Mouse (Mus musculus) Muller cell, postnatal 12 days (primary cell): ENCODE results near the gene Slc15a5.

Source experiments
- DNase-seq: peaks from one replicate; pipeline ENCODE4 v3.0.0-alpha.2; 2015; ENCODE audit errors: inconsistent ontology term

Gene Slc15a5

DNA sequence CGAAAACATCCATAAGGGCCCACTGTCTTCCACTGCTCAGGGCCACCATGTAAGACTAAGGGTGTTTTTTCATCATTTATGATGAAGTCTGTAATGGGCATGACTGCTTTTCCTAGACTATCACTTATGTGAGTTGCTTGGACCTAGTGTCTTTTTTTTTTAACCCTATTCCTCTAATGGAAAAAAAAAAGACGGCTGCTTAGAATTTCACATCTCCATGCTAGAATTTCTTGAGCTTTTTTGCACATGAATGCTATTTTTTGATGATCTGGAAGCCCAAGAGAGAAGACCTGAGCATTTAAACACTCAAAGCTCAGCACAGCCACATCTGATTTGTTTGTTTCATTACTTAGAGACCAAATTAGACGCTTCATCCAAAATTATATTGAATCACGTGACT is at the start of gene Slc15a5:
Gene Slc15a5 (minus strand): TSS at position 101 of the 400 bp plus-strand sequence.
- no peak for DNase-seq

- DNase-seq = no peak
These were observed 48.9 kb upstream of the Slc15a5 start for GRCm38 (mm10) chr6:138128392-138129335.

GRCm38 (mm10) chr6:138117496-138117895 is 37.8 kb upstream of the Slc15a5 start:
- peak; percentile 34 for DNase-seq

DNA sequence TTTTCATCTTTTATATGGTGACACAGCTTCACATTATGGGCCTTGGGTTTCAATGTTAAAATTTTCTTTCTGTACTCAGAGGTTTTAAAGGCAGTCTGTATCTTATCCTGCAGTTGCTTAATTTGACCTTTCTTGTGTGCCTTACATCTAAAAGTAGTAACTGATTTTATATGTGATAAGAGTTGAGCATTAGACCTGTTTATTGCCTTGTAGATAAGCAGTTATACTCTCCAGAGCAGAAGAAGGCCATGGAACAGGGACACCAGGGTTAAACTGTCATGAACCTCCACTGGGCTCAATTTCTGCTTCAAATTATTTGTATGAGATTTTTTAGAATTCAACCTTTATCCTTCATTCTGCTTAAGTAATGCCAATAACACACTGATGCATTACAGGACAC is 24.8 kb upstream of the Slc15a5 start:
- no peak for DNase-seq

- DNase-seq = no peak
These were observed 23.2 kb upstream of the Slc15a5 start for GRCm38 (mm10) chr6:138102940-138103339.

- no peak for DNase-seq
These were observed 22.1 kb upstream of the Slc15a5 start for GRCm38 (mm10) chr6:138101843-138102242.

GRCm38 (mm10) chr6:138099646-138100045 is 19.9 kb upstream of the Slc15a5 start:
- DNase-seq = no peak

DNA sequence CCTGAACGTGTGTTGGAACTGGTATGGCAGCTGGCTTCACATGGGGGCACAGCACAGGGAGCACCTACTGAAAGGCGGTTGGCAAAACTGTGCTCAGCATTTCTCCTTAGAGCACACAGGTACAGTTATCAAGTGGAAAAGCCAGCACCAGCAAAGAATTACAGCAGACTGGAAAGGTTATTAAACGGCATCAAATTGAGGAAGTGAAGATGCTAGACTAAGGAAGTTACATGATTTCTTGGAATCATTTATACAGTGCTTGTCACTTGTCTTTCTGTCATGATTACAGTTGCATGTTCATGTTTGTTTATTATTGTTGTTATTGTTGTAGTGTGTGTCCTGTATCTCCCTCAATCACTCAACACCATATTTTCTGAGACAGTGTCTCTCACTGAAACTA is 15.3 kb upstream of the Slc15a5 start:
- DNase-seq = no peak

DNA sequence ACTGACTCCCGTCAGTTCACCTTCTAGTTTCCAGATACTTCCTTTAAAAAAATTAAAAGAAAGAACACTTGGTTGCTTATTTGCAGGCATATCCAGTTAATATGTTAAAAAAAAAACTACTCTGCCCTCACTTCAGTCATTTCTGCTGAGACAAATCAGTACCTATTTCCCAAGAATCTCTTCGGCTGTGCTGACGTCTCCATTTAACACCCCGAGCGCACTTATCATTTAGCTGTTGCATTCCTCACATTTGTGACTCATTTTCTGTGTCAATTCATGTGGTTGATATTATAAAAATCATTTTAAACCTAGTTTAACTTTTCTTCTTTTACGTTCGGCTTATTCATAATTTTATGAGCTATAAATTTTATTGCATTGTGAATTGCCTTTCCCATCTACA is 12.7 kb upstream of the Slc15a5 start:
- DNase-seq = no peak

DNA sequence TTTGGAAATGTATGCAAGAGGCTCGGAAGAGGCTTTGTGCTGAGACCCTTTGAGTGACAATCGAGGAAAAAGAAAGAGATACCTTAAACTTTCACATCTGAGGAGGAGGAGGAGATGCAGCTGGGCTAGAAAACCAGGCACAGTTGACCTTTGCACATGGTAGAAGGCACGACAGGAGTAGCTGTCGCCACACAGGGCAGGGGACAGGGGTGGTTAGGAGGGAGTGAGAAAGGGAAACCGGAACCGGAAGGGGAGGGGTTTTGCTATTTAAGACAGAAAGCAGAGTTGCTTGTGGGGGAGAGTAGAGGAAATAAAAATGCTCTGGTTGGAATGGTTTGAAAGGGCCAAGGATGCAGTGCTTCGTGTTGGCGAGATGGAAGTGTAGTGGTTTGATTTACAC is 9.4 kb upstream of the Slc15a5 start:
- DNase-seq = no peak

GRCm38 (mm10) chr6:138086421-138086820 is 6.7 kb upstream of the Slc15a5 start:
- peak; percentile 15 for DNase-seq

DNA sequence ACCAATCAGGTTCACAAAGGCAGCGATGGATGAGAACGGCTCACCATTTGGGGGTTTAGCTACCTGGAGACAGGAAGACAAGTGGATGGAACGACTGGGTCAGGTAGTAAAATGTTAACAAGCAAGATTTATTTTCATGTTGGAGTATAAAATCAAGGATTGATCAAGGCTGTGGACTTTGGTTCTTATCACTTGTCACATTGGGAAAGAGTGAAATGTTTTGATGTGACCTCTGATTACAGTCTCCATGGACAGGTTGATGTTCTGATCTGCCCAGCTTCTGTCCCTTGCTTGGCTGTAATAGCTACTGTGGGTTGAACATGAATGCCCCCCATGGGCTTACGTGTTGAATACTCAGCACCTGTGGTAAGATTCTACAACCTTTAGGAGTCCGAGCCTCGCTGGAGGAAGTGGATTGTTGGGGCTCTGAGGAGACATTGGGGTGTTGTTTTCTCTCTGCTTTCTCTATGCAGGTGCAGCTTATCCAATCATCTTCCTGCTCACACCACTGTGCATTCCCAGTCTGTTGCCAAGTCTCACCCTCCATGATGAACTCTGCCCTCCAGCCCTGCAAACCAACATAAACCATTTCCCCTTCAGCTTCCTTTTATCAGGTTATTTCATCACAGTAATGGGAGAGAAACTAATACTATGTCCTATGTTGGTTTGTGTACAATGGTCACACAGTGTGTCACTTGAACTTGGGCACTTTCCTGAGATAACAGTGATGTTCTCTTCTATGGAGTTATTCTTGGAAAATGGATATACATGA is 1.2 kb upstream of the Slc15a5 start:
- no peak for DNase-seq

- DNase-seq = no peak
These were observed 1.9 kb downstream of the Slc15a5 start for GRCm38 (mm10) chr6:138077681-138078439.

DNA sequence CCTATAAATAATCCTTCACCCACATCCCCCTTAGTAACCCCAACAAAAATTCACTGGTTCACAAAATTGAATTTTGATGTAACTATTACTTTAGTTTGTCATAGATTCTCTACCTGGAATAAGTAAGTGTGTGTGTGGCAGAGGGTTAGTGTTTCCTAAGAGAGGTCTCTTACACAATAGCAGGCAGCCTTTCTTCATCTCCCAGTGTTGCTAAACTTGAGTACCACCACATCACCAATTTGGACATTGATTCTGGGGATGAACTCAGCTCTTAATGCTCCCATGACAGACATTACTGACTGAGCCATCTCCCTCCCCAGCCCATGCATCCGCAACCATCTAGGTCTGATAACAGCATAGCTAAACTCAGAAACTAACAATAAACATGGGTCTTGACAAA is 4.0 kb downstream of the Slc15a5 start:
- DNase-seq = no peak

DNA sequence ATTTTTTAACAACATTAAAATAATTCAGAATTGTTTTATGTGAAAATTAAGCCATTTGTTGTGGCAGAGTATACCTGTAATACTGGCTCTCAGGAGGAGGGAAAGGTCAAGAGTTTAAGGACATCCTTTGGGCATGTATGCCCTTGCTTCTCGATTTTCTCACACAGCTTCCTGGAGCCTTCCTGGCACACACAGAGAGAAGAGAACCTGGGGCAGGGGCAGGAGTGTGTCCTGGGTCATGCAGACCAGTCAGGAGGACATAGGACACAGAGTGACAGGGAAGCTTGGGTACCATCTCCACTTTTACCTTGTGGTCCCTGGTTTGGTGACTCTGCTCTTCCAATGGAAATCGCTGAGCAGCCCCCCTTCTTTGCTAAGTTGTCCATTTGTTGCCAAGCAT is 6.2 kb downstream of the Slc15a5 start:
- DNase-seq = no peak

DNA sequence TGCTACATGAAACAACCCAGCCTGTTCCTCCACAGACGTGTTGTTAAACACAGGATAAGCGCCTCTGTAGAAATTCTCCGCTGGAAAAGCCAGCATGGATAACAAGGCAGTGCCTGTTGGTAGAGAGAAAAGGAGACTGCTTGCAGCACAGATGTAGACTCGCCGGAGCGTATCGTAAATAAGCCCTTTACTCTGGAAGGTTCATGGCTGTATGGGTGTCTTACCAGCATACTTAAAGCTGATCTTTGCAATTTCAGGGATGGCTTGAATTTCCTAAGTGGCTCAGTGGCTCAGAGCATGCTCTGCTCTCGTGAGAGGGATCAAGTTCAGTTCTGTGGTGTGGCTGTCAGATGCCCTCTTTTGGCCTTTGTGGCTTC is 6.8 kb downstream of the Slc15a5 start:
- no peak for DNase-seq

GRCm38 (mm10) chr6:138072110-138072962 is 7.4 kb downstream of the Slc15a5 start:
- DNase-seq = peak; percentile 65

DNA sequence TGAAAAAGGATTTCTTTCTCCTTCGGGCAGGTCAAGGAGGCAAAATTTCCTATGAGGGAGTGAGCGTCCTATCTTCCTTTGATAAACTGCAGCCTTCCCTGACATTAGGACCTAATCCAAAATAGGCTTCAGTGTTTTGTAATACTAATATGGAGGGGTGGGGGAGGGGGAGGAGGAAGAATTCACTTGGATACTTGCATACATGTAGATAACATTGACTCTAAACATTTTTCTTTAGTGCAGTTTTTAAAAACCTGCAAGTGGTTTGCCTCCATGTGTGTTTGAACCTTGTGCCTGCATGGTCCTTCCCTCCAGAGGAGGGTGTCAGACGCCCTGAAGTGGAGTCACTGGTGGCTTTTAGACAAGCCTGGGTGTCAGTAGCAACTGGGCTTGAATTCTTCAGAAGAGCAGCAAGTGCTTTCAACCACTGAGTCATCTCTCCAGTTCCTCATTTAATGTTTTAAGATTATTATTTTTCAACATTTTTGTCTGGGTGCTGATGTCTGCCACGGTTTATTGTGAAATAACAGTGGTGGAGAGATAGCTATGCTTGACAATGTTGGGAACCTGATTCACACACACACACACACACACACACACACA is 8.1 kb downstream of the Slc15a5 start:
- DNase-seq = no peak

GRCm38 (mm10) chr6:138070720-138071504 is 8.8 kb downstream of the Slc15a5 start:
- DNase-seq = peak; percentile 74

- no peak for DNase-seq
These were observed 9.8 kb downstream of the Slc15a5 start for GRCm38 (mm10) chr6:138069921-138070320.
